Mouse (Mus musculus) MEL-GATA-1-ER (cell line): ENCODE data around the gene Tmem102.
A peak's percentile ranks its signal among the peaks of the same experiment; 100 is the strongest.

Experiments used
- DNase-seq: peaks from one replicate; pipeline ENCODE4 v3.0.0-alpha.2; 2012; ENCODE audit warnings: low read depth; ENCODE audit errors: extremely low read depth

Gene Tmem102

GRCm38 (mm10) chr11:69804972-69805909 is at the start of gene Tmem102:
Tmem102 (minus strand) TSS chr11:69805624.
- DNase-seq, result no peak

- no peak for DNase-seq
Observed at GRCm38 (mm10) chr11:69854680-69855079, 49.3 kb upstream of the Tmem102 start.

GRCm38 (mm10) chr11:69853994-69854393 is 48.6 kb upstream of the Tmem102 start:
- DNase-seq, result peak; percentile 95

- no peak for DNase-seq
Observed at GRCm38 (mm10) chr11:69850754-69851153, 45.3 kb upstream of the Tmem102 start.

DNA sequence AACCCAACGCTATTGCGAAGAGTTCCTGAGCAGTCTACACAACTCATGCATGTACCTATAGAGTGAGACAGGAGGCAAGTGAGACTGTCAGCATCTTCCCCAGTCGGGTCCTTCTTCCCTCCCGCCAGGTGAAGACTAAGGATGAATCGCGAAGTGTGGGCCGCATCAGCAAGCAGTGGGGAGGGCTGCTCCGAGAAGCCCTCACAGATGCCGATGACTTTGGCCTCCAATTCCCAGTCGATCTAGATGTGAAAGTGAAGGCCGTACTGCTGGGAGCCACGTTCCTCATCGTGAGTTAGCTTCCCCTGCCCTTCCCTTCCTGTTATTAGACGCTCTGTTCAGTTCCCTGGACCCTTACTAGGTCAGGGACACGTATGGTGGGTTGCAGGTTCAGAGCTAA is 44.5 kb upstream of the Tmem102 start:
- DNase-seq, result no peak

DNA sequence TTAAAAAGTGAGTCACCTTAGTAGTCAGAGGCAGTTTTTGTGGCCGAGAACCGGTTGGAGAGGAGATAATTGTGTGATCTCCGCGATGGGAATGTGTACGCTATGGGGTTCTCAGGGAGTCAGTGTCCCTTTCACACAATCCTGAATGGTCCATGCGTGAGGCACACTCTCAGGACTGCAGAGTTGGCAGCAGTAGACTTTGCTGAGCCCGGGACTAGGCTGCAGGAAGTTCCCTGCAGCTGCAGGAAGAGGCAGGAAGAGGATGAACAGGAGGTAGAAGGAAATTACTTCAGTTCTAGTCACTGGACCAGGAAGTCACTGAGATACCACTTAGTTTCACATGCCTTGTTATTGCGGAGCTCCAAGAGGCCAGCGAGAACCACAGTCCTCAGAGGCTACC is 43.7 kb upstream of the Tmem102 start:
- DNase-seq, result no peak

GRCm38 (mm10) chr11:69848021-69848420 is 42.6 kb upstream of the Tmem102 start:
- no peak for DNase-seq

- DNase-seq, result no peak
Observed at GRCm38 (mm10) chr11:69846738-69847688, 41.6 kb upstream of the Tmem102 start.

- DNase-seq, result peak; percentile 80
Observed at GRCm38 (mm10) chr11:69846198-69846680, 40.8 kb upstream of the Tmem102 start, which contains the start of gene Plscr3. Plscr3 (plus strand) TSS chr11:69846376.

- peak; percentile 49 for DNase-seq
Observed at GRCm38 (mm10) chr11:69838714-69839104, 33.3 kb upstream of the Tmem102 start.

- peak; percentile 98 for DNase-seq
Observed at GRCm38 (mm10) chr11:69837952-69838713, 32.7 kb upstream of the Tmem102 start, which contains the start of gene Tmem256. Tmem256 (plus strand) TSS chr11:69838514.

GRCm38 (mm10) chr11:69837604-69837951 is 32.2 kb upstream of the Tmem102 start, which contains the start of gene Nlgn2:
Nlgn2 (minus strand) TSS chr11:69837784.
- no peak for DNase-seq

DNA sequence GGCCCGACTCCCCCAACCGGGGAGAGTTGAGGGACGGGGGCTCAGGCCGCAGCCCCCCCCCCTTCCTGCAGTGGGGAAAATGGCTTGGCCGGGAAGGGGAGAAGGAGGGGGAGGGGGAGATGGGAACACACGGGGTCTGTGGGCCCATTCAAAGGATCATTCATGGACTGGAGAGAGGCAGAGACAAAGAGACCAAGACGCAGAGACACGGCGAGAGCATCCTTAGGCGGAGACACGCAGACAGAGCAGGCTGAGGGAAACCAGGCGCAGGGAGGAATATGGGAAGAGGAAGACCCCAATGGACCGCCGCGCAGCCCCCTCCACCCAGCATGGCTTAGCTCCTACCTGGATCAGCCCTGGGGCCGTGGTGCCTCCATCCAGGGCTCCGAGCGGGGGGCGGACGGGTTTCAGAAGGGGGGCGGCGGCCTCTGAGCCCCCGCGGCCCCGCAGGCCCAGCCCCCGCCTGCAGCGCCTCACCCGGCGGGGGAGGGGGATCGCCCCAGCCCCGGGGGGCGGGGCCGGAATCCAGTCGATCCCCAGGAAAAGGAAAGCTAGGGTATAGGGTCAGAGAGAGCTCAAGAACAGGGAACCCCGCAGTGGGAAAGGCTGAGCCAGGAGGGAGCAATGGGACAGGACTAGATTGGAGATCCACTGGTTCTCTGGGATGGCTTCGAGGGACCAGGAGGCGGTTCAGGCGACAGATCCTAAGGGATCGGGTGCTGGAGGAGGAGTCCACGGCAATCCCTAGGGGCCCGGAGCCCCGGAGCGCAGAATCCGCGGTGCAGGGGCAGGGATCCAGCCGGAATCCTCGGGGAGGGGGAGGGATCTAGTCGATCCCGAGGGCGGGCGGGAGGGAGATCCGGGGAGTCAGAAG is 31.5 kb upstream of the Tmem102 start:
- no peak for DNase-seq

GRCm38 (mm10) chr11:69835966-69836335 is 30.5 kb upstream of the Tmem102 start:
- no peak for DNase-seq

DNA sequence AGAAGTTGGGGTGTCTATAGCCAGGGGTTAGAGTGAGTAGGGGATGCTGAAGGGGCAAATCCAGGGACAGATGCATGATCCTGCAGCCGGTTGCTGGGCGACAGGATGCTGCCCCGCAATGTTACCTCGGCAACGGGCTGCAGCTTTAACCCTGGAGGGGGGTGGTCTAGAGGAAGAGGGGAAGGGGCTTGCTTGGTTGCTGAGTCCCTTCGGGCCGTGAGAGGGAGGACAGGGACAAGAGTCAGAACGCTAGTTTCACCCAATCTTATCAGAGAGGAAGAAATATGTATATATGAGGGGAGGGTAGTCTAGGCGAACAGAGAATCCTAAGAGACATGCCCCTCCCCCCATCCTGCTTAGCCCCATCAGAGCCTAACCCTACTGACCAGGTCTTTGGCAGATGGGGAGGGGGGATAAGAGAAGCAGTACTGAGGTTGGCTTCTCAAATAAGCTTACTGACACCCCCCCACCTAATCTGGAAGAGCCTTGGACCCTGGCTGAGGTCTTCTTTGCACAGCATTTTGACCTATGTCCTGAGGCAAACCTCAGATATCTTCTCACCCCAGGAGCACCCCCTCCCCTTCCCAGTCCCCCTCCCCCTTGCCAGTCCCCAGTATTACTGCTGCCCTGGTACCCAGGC is 30.0 kb upstream of the Tmem102 start:
- DNase-seq, result no peak

- DNase-seq, result peak; percentile 29
Observed at GRCm38 (mm10) chr11:69834001-69834549, 28.7 kb upstream of the Tmem102 start.

- peak; percentile 51 for DNase-seq
Observed at GRCm38 (mm10) chr11:69833554-69833953, 28.1 kb upstream of the Tmem102 start.

GRCm38 (mm10) chr11:69828832-69829231 is 23.4 kb upstream of the Tmem102 start:
- DNase-seq, result no peak

- DNase-seq, result no peak
Observed at GRCm38 (mm10) chr11:69823456-69823855, 18.0 kb upstream of the Tmem102 start.
